Mouse (Mus musculus): Measurements from ENCODE around the gene Nprl2.
A peak's percentile ranks its signal among the peaks of the same experiment; 100 is the strongest.

Nprl2 gene

GRCm38 (mm10) chr9:107534408-107535202 lies 7.4 kb upstream of the Nprl2 start:
- DNase-seq (ENCODE audit: low spot score): no peak

- no peak for DNase-seq (ENCODE audit: low spot score)
Observed at GRCm38 (mm10) chr9:107538231-107538630, 3.8 kb upstream of the Nprl2 start.

DNA sequence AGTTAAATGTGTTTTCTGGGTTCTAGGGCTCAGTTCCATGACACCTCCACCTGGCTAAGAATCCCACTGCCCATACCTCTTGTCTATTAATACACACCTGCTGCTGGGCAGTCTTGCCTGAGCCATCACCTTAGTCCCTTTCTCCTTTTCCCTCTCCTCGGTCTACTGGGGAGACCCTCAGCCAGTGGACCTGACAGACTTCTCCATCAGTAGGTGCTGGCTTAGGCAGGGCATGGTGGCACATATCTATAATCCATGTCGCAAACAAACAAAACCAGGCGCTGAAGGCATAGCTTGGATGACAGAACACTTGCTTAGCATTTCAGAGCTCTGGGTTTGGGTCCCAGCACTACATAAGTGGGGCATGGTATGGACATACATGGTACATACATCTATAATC lies 3.3 kb upstream of the Nprl2 start:
- no peak for DNase-seq (ENCODE audit: low spot score)

DNA sequence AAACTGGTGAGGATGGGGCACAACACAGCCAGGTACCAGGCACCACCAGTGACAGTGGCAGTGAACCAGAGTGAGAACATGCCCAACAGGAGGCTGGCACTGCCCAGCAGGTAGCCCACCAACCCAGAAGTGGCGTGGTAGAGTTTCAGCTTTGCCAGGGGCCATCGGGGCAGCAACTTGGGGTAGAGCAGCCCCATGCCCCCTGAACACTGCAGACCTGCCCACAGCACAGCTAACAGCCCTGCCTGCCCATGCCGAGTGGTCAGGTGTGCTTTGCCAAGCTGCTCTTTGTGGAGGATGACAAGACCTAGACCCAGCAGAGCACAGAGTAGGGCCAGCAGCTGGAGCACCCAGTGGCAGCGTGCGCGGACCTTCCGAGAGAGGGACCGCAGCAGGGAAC lies 2.1 kb upstream of the Nprl2 start:
- DNase-seq (ENCODE audit: low spot score): no peak

GRCm38 (mm10) chr9:107540420-107540819 lies 1.6 kb upstream of the Nprl2 start:
- no peak for DNase-seq (ENCODE audit: low spot score)

GRCm38 (mm10) chr9:107541005-107541404 lies 1.0 kb upstream of the Nprl2 start:
- DNase-seq (ENCODE audit: low spot score): no peak

GRCm38 (mm10) chr9:107542352-107542686 lies 293 bp downstream of the Nprl2 start:
- no peak for DNase-seq (ENCODE audit: low spot score)

DNA sequence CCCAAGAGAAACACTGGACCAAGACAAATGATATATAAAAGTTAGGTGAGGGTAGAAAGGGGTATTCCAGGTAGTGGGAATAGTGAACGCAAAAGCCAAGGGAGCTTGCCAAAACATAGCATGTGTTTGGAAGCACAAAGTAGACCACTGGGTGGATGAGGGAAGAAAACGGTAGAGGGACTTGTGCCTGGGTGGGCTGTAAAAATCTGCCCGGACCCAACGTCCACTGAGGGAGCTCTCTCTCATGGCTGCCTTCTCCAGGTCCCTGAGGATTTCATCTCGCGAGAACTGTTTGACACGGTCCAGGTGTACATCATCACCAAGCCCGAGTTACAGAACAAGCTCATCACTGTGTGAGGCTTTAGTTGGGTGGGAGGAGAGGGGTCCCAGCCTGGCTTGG lies 695 bp downstream of the Nprl2 start:
- no peak for DNase-seq (ENCODE audit: low spot score)

DNA sequence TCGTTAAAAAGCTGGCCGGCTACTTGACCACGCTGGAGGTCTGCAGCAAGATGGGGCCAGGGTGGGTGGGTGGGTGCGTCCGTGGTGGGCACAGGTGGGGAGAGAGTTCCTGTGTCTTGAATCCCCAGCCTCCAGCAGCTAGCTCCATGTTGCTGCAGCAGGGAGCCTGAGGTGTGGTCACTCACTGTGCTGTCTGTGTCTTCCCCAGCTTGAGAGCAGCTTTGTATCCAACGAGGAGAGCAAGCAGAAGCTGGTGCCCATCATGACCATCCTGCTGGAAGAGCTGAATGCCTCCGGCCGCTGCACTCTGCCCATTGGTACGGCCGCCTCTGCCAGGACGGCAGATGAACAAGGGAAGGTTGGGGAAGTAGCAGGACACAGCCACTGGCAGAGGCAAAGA lies 1.3 kb downstream of the Nprl2 start:
- DNase-seq (ENCODE audit: low spot score): no peak

- no peak for DNase-seq (ENCODE audit: low spot score)
Observed at GRCm38 (mm10) chr9:107544196-107544700, 2.2 kb downstream of the Nprl2 start.

- DNase-seq (ENCODE audit: low spot score): no peak
Observed at GRCm38 (mm10) chr9:107544729-107545128, 2.7 kb downstream of the Nprl2 start.

DNA sequence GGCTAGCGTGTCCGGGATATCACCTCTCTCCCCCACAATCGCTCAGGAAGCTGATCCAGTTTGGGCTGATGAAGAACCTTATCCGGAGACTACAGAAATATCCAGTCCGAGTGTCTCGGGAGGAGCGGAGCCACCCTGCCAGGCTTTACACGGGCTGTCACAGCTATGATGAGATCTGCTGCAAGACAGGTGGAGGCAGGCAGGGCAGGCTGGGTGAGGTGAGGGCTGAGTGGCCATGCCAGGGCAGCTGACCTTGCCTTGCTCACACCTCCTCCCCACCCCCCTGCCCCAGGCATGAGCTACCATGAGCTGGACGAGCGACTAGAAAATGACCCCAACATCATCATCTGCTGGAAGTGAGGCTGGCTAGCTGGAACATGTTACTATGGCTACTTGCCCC lies 3.2 kb downstream of the Nprl2 start:
- DNase-seq (ENCODE audit: low spot score): no peak

DNA sequence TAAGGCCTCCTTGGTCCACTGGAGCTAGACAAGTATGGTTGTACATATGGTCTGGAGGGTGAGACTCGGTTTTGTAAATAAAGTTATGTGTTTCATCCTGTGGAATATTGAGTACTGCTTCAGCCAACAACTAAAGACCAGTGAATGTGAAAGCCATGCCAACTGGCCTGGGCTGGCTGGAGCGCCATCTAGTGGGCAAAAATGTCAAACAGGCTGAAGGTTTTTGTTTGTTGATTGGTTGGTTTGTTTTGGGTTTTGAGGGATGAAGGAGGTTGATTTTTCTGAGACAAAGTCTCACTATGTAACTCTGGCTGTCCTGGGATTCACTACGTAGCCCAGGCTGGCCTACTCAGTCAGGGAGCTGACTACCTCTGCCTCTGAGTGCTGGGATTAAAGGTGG lies 3.6 kb downstream of the Nprl2 start:
- peak; percentile 78 for DNase-seq (ENCODE audit: low spot score)

DNA sequence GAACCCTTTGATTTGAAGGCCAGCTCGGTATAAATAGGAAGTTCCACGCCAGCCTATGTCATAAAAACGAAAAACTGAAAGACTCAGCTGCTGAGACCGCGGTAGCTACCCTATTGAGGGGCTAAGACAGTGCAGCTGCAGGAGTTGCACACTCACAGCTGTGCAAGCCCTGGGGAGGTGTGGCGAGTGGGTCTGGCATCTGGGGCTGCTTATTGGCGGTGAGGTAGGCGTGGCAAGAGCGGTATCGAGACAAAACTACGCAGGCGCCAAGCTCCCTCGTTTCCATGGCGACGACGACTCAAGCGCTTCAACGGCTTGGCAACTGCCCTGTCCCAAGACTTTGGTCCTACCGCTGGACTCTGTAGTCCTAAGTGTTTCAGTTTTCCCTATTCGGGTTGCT lies 5.0 kb downstream of the Nprl2 start, which contains the start of gene Zmynd10:
Gene Zmynd10, plus strand, starts transcription at position 273 of the 400 bp plus-strand sequence.
- peak; percentile 88 for DNase-seq (ENCODE audit: low spot score)

- DNase-seq (ENCODE audit: low spot score): no peak
Observed at GRCm38 (mm10) chr9:107547957-107548356, 5.9 kb downstream of the Nprl2 start.

DNA sequence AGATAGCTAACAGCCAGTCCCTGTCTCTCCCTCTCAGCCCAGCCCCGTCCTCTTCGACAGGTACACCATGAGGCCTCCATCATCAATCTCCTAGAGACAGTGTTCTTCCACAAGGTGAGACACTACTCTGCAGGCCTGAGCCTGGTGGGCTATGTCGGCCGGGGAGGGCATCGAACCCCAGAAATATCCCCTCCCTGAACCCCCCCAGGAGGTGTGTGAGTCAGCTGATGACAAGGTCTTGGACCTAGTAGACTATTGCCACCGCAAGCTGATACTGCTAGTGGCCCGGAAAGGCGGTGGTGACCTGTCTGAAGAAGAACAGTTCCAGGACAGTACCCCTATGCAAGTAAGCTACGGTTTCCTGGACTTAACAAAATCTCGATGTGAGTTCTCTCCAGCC lies 6.8 kb downstream of the Nprl2 start:
- DNase-seq (ENCODE audit: low spot score): no peak

- no peak for DNase-seq (ENCODE audit: low spot score)
Observed at GRCm38 (mm10) chr9:107549297-107550074, 7.5 kb downstream of the Nprl2 start.

- DNase-seq (ENCODE audit: low spot score): no peak
Observed at GRCm38 (mm10) chr9:107550491-107551116, 8.6 kb downstream of the Nprl2 start.

- no peak for DNase-seq (ENCODE audit: low spot score)
Observed at GRCm38 (mm10) chr9:107551117-107551889, 9.3 kb downstream of the Nprl2 start, which contains the start of gene Rassf1. Rassf1 (plus strand) TSS chr9:107551555.

DNA sequence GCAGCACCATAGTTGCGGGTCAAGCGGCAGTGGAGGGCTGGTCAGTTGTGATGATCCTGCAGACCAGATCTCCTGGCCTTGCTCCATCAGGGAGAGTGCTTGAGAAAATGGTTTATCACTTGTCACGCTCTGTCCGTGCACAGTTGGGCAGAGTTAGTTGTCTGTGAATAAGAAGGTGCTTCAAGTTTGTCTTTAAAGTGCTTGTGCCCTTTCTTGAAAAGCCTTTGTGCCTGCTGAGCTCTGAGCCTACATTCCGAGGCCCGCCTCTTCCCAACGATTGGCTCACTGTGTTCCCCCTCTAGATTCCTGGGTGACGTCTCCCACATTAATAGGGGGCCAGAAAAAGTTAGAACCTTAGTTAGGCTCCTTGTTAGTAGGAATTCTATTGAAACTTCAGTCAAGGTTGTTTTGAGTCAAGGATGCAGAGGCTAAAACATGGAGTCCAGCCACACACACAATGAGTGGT lies 9.9 kb downstream of the Nprl2 start:
- no peak for DNase-seq (ENCODE audit: low spot score)

DNA sequence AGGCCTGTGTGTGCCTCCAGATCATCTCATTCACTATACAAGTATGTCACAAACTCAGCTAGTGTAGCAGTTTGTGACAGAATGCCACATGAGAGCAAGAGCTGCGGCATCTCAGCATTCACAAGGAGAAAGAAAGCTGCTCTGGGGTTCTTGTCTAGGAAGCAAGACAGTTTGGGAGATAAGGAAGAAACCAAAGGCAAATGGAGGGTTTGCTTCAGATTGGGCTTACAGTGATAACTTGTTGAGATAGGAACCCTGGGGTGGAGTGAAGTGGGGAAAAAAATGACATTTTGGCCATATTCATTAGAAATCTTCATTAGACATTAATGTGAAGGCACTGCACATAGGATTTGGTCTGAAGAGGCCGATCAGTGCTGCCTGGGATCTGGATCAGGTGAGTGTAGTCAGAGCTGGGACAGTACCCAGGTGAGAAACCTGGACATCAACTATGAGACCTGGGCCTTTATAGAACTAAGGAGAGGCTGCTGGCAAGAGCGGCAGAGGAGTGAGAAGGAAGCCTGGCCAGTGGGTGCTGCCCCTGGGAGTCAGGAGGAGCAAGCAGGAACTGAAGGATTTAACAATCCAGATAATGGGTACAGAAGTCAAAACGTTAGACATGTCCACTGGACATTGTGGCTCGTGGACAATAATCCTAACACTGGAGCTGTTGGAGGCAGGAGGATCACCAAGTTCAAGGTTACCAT lies 10.8 kb downstream of the Nprl2 start:
- DNase-seq (ENCODE audit: low spot score): no peak

Data from layer of hippocampus, adult 11-12 months (tissue).